Mouse (Mus musculus) left cerebral cortex, adult 6 months (tissue): ENCODE data around the gene Gvin1. TPM values are rescaled to one million over a fixed set of nuclear protein-coding genes. Genes with fewer than 3 reads are reported as not detected.

Experiments
- long read RNA-seq, 2 experiments: library from polyadenylated mRNA; unstranded; transcript quantifications; one replicate each; pipeline ENCODE4 v2.0.0; 2019 to 2020
- polyA plus RNA-seq: library from polyadenylated mRNA; unstranded; fragments of <200 nt; fragmentation: Nextera tagmentation; gene quantifications from 2 replicates; pipeline ENCODE4 v1.2.3, GENCODE M21; 2021

The Gvin1 gene
- 0.26 and 0.49 TPM in 2 replicates for polyA plus RNA-seq
- long read RNA-seq, experiment 1, partial matches to known transcripts = 0 of 1 reads
- long read RNA-seq, experiment 1, other reads (novel, unspliced or antisense) = 1 of 1 reads
- long read RNA-seq, experiment 2, partial matches to known transcripts = 0 of 6 reads
- long read RNA-seq, experiment 2, other reads (novel, unspliced or antisense) = 6 of 6 reads

GRCm38 (mm10) chr7:106215177-106215576, at the start of gene Gvin1:
Gvin1 (minus strand) TSS chr7:106215326.

